Mouse (Mus musculus) urinary bladder, adult 18-20 months (tissue): ENCODE measurements at regions not wholly inside any gene's neighbourhood (a gene's known extent, or its start where the extent isn't known, plus 50 kb on each side); places are given as distances from the start of the nearest gene placed in this dataset.

Source experiments
- DNase-seq, 2 experiments: peaks; one replicate each; pipeline ENCODE4 v3.0.0; 2022; ENCODE audit warnings: low spot score in 2 of 2, mixed read lengths in 2 of 2

- DNase-seq = peak in 1 of 2 experiments; percentile 73
Measured at GRCm38 (mm10) chr8:115478406-115479060, 229.1 kb downstream of the Maf start.

- no peak for DNase-seq
Measured at GRCm38 (mm10) chr8:115476071-115476470, 231.5 kb downstream of the Maf start.

- no peak for DNase-seq
Measured at GRCm38 (mm10) chr8:115475156-115475555, 232.4 kb downstream of the Maf start.

GRCm38 (mm10) chr8:115473974-115474373, 233.6 kb downstream of the Maf start:
- no peak for DNase-seq

GRCm38 (mm10) chr8:115466553-115466952, 241.0 kb downstream of the Maf start:
- no peak for DNase-seq

- no peak for DNase-seq
Measured at GRCm38 (mm10) chr8:115466122-115466521, 241.5 kb downstream of the Maf start.

GRCm38 (mm10) chr8:115462657-115463056, 244.9 kb downstream of the Maf start:
- DNase-seq = no peak

- DNase-seq = no peak
Measured at GRCm38 (mm10) chr8:115458119-115458518, 249.5 kb downstream of the Maf start.

GRCm38 (mm10) chr8:115450789-115451188, 256.8 kb downstream of the Maf start:
- no peak for DNase-seq

GRCm38 (mm10) chr8:115448367-115448766, 259.2 kb downstream of the Maf start:
- DNase-seq = no peak

- no peak for DNase-seq
Measured at GRCm38 (mm10) chr8:115444519-115444918, 263.1 kb downstream of the Maf start.

- DNase-seq = no peak
Measured at GRCm38 (mm10) chr8:115441943-115442550, 265.5 kb downstream of the Maf start.

GRCm38 (mm10) chr8:115441323-115441722, 266.3 kb downstream of the Maf start:
- DNase-seq = no peak

GRCm38 (mm10) chr8:115440151-115440550, 267.4 kb downstream of the Maf start:
- no peak for DNase-seq

GRCm38 (mm10) chr8:115439512-115439911, 268.1 kb downstream of the Maf start:
- DNase-seq = no peak

- no peak for DNase-seq
Measured at GRCm38 (mm10) chr8:115437956-115438355, 269.6 kb downstream of the Maf start.

- no peak for DNase-seq
Measured at GRCm38 (mm10) chr8:115436356-115436721, 271.3 kb downstream of the Maf start.

- DNase-seq = no peak
Measured at GRCm38 (mm10) chr8:115435720-115436355, 271.8 kb downstream of the Maf start.

- no peak for DNase-seq
Measured at GRCm38 (mm10) chr8:115432396-115433040, 275.1 kb downstream of the Maf start.

GRCm38 (mm10) chr8:115430793-115431192, 276.8 kb downstream of the Maf start:
- DNase-seq = no peak

- DNase-seq = no peak
Measured at GRCm38 (mm10) chr8:115429291-115429883, 278.2 kb downstream of the Maf start.
